Mouse (Mus musculus): Measurements from ENCODE around the gene Stk39. TPM values are rescaled to one million over a fixed set of nuclear protein-coding genes. Genes with fewer than 3 reads are reported as not detected.
A peak's percentile ranks its signal among the peaks of the same experiment; 100 is the strongest.

The Stk39 gene
- polyA plus RNA-seq, 1 experiment from 2014 or later, result 1.3 TPM

DNA sequence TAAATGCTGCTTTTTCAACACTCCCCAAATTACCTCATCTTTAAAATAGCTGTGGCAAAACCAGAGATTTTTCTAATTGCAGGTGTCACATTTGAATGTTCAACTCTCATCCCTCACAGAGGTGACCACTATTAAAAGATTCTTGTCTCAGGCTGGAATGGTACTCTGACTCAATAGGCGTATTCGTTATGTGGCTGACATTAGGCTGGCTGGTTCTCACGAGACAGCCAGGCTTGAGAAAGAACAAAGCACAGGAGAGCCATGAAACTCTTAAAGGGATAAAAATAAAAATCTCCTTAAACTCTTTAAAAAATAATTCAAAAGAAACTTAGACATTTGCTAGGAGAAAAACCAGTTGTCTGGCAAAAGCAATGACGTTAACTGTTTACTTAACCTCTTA, 853 bp upstream of the Stk39 start:
- ATAC-seq (ENCODE audit: low read depth), result no peak
- H3K27me3 ChIP-seq (ENCODE audit: control insufficient read depth, insufficient read depth, low read depth, low read length), result peaks cover 42% of the 10 kb centered on the region
- no peak overlapping the region for H3K27ac ChIP-seq (ENCODE audit: low read length)
- no peaks in the 10 kb centered on the region for H3K4me1 ChIP-seq (ENCODE audit: control insufficient read depth, low read depth, low read length)
- no peak overlapping the region for H3K4me3 ChIP-seq (ENCODE audit: low read depth, low read length)
- no peak overlapping the region for H3K4me2 ChIP-seq (ENCODE audit: low read depth, low read length)
- no peak overlapping the region for H3K9ac ChIP-seq (ENCODE audit: low read depth, low read length)
- no peaks in the 10 kb centered on the region for H3K36me3 ChIP-seq (ENCODE audit: control insufficient read depth, insufficient read depth)
- no peaks in the 10 kb centered on the region for H3K9me3 ChIP-seq (replicated peaks; ENCODE audit: control insufficient read depth, low read length)
- WGBS (ENCODE audit: insufficient replicate concordance), result 53% methylated on average over 4 of the region's 4 CpGs

GRCm38 (mm10) chr2:68472551-68472910, 463 bp upstream of the Stk39 start:
- peak overlapping the region; percentile 75 for H3K4me2 ChIP-seq (ENCODE audit: low read depth, low read length)
- H3K27me3 ChIP-seq (ENCODE audit: control insufficient read depth, insufficient read depth, low read depth, low read length), result peaks cover 42% of the 10 kb centered on the region
- ATAC-seq (ENCODE audit: low read depth), result no peak
- no peaks in the 10 kb centered on the region for H3K36me3 ChIP-seq (ENCODE audit: control insufficient read depth, insufficient read depth)
- no peaks in the 10 kb centered on the region for H3K4me1 ChIP-seq (ENCODE audit: control insufficient read depth, low read depth, low read length)
- no peak overlapping the region for H3K9ac ChIP-seq (ENCODE audit: low read depth, low read length)
- no peak overlapping the region for H3K27ac ChIP-seq (ENCODE audit: low read length)
- WGBS (ENCODE audit: insufficient replicate concordance), result 9% methylated on average over 5 of the region's 5 CpGs
- H3K4me3 ChIP-seq (ENCODE audit: low read depth, low read length), result peak overlapping the region; percentile 61
- H3K9me3 ChIP-seq (replicated peaks; ENCODE audit: control insufficient read depth, low read length), result no peaks in the 10 kb centered on the region

DNA sequence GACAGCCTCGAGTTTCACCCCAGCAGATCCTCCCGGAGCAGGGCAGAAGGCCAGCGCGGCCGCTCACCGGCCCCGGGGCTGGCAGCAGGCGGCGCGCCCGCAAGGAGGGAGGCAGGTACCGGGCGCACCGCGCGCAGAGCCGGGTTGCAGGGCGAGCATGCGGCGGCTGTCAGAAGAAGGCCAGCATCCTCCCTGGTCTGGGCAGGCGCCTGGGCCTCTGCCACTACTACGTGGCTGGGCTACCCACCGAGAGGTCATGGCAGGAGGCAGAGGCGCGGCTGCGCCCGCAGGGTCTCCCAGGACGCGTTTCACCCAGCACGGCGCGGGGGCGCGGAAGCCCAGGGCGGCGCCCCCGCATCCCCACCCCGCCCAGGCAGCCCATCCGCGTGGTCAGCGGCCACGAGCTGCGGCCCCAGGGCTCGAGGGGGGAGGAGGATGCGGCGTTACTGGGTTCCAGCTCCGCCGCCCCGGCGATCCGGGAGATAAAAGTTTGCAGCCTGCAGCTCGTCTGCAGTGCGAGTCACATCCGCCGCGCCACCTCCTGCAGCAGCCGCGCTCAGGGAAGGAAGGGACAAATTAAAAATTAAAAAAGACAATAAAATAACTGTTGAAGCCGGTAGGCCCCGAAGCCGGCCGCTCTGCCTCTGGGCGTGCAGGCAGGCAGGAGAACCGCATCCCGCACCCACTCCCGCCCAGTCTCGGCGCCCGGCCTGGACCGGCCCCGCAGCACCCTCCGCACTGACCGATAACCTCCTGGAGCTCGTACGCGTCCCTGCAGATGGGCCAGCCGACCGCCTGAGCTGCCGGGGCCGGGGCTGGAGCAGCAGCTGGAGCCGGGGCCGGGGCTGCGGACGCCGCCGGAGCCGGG, 943 bp downstream of the Stk39 start:
- Histone ChIP-seq H3K27me3 (ENCODE audit: control insufficient read depth, insufficient read depth, low read depth, low read length) (peaks cover 42% of the 10 kb centered on the region), H3K9ac (ENCODE audit: low read depth, low read length) (peak overlapping the region; percentile 43; the same call in 1 of the 2 replicates), H3K4me2 (ENCODE audit: low read depth, low read length) (peak overlapping the region; percentile 75), H3K36me3 (ENCODE audit: control insufficient read depth, insufficient read depth) (no peaks in the 10 kb centered on the region), H3K4me1 (ENCODE audit: control insufficient read depth, low read depth, low read length) (no peaks in the 10 kb centered on the region), H3K9me3 (replicated peaks; ENCODE audit: control insufficient read depth, low read length) (no peaks in the 10 kb centered on the region), H3K27ac (ENCODE audit: low read length) (0 out of 2 replicates have a peak overlapping the region, but pooled peaks have one; percentile 10), H3K4me3 (ENCODE audit: low read depth, low read length) (peak overlapping the region; percentile 61)
- peak; percentile 41 for ATAC-seq (ENCODE audit: low read depth)
- under 1% methylated on average over 84 of the region's 87 CpGs for WGBS (ENCODE audit: insufficient replicate concordance)

DNA sequence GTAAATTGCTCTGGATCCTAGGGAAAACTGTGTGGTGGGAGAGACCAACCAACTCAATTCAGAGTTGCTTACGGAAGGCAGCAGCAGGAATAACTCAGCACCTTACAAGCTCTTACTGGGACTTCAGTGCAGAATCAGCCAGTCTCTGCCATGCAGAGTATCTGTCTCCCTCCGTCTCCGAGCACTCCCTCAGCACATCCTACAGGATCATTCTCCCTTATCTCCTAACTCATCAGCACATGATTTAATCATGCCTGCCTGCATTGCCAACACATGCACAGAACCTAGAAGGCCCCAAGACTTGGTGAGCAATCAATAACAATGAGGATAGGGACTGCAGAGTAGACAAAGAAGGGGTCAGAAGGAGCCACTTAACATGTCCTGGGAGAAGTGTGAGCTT, 2.6 kb downstream of the Stk39 start:
- H3K4me2 ChIP-seq (ENCODE audit: low read depth, low read length), result no peak overlapping the region
- H3K36me3 ChIP-seq (ENCODE audit: control insufficient read depth, insufficient read depth), result no peaks in the 10 kb centered on the region
- H3K4me1 ChIP-seq (ENCODE audit: control insufficient read depth, low read depth, low read length), result no peaks in the 10 kb centered on the region
- no peak overlapping the region for H3K9ac ChIP-seq (ENCODE audit: low read depth, low read length)
- no peak overlapping the region for H3K4me3 ChIP-seq (ENCODE audit: low read depth, low read length)
- ATAC-seq (ENCODE audit: low read depth), result no peak
- H3K9me3 ChIP-seq (replicated peaks; ENCODE audit: control insufficient read depth, low read length), result no peaks in the 10 kb centered on the region
- peaks cover 40% of the 10 kb centered on the region for H3K27me3 ChIP-seq (ENCODE audit: control insufficient read depth, insufficient read depth, low read depth, low read length)
- no peak overlapping the region for H3K27ac ChIP-seq (ENCODE audit: low read length)
- WGBS (ENCODE audit: insufficient replicate concordance), result 64% methylated on average over 3 of the region's 3 CpGs

GRCm38 (mm10) chr2:68468698-68469097, 3.4 kb downstream of the Stk39 start:
- Histone ChIP-seq H3K27ac (ENCODE audit: low read length) (no peak overlapping the region), H3K4me3 (ENCODE audit: low read depth, low read length) (no peak overlapping the region), H3K9ac (ENCODE audit: low read depth, low read length) (no peak overlapping the region), H3K4me2 (ENCODE audit: low read depth, low read length) (no peak overlapping the region), H3K36me3 (ENCODE audit: control insufficient read depth, insufficient read depth) (no peaks in the 10 kb centered on the region), H3K4me1 (ENCODE audit: control insufficient read depth, low read depth, low read length) (no peaks in the 10 kb centered on the region), H3K9me3 (replicated peaks; ENCODE audit: control insufficient read depth, low read length) (no peaks in the 10 kb centered on the region), H3K27me3 (ENCODE audit: control insufficient read depth, insufficient read depth, low read depth, low read length) (peaks cover 39% of the 10 kb centered on the region)
- no peak for ATAC-seq (ENCODE audit: low read depth)
- WGBS (ENCODE audit: insufficient replicate concordance), result 43% methylated on average over 7 of the region's 7 CpGs

DNA sequence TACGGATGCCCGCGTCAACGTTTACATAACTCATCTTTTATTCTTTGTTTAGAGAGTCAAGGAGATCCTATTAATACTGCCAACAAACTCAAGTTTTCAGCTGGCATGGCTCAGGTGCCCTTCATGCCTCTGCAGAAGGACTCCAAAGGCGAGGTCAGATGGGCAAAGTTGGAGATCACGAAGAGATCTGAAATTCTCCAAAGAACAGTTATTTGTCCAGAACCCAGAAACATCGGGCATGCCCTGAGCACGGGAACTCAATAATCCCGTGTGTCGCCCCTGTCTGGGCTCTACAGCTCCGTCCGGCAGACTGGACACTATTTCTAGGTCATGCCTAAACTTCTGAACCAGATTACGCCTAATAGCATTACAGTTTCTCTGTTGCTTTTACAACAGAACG, 3.8 kb downstream of the Stk39 start:
- Histone ChIP-seq H3K4me1 (ENCODE audit: control insufficient read depth, low read depth, low read length) (no peaks in the 10 kb centered on the region), H3K4me2 (ENCODE audit: low read depth, low read length) (no peak overlapping the region), H3K27me3 (ENCODE audit: control insufficient read depth, insufficient read depth, low read depth, low read length) (peaks cover 34% of the 10 kb centered on the region), H3K9me3 (replicated peaks; ENCODE audit: control insufficient read depth, low read length) (no peaks in the 10 kb centered on the region), H3K9ac (ENCODE audit: low read depth, low read length) (no peak overlapping the region), H3K4me3 (ENCODE audit: low read depth, low read length) (no peak overlapping the region), H3K27ac (ENCODE audit: low read length) (no peak overlapping the region), H3K36me3 (ENCODE audit: control insufficient read depth, insufficient read depth) (no peaks in the 10 kb centered on the region)
- ATAC-seq (ENCODE audit: low read depth), result no peak
- WGBS (ENCODE audit: insufficient replicate concordance), result 75% methylated on average over 14 of the region's 14 CpGs

GRCm38 (mm10) chr2:68467085-68467978, 4.7 kb downstream of the Stk39 start:
- Histone ChIP-seq H3K36me3 (ENCODE audit: control insufficient read depth, insufficient read depth) (no peaks in the 10 kb centered on the region), H3K4me1 (ENCODE audit: control insufficient read depth, low read depth, low read length) (no peaks in the 10 kb centered on the region), H3K27me3 (ENCODE audit: control insufficient read depth, insufficient read depth, low read depth, low read length) (peaks cover 28% of the 10 kb centered on the region), H3K9me3 (replicated peaks; ENCODE audit: control insufficient read depth, low read length) (no peaks in the 10 kb centered on the region), H3K27ac (ENCODE audit: low read length) (no peak overlapping the region), H3K4me3 (ENCODE audit: low read depth, low read length) (no peak overlapping the region), H3K4me2 (ENCODE audit: low read depth, low read length) (no peak overlapping the region), H3K9ac (ENCODE audit: low read depth, low read length) (no peak overlapping the region)
- ATAC-seq (ENCODE audit: low read depth), result no peak
- WGBS (ENCODE audit: insufficient replicate concordance), result 53% methylated on average over 9 of the region's 9 CpGs

- no peak for ATAC-seq (ENCODE audit: low read depth)
- Histone ChIP-seq H3K4me3 (ENCODE audit: low read depth, low read length) (no peak overlapping the region), H3K27ac (ENCODE audit: low read length) (no peak overlapping the region), H3K36me3 (ENCODE audit: control insufficient read depth, insufficient read depth) (no peaks in the 10 kb centered on the region), H3K4me1 (ENCODE audit: control insufficient read depth, low read depth, low read length) (no peaks in the 10 kb centered on the region), H3K9ac (ENCODE audit: low read depth, low read length) (no peak overlapping the region), H3K9me3 (replicated peaks; ENCODE audit: control insufficient read depth, low read length) (no peaks in the 10 kb centered on the region), H3K4me2 (ENCODE audit: low read depth, low read length) (no peak overlapping the region), H3K27me3 (ENCODE audit: control insufficient read depth, insufficient read depth, low read depth, low read length) (peaks cover 18% of the 10 kb centered on the region)
- WGBS (ENCODE audit: insufficient replicate concordance), result 33% methylated on average over 16 of the region's 19 CpGs
Measured at GRCm38 (mm10) chr2:68466124-68467070, 5.7 kb downstream of the Stk39 start.
